17 mouse cellular contexts compared by ENCODE assay signal in the genomic region with DNA sequence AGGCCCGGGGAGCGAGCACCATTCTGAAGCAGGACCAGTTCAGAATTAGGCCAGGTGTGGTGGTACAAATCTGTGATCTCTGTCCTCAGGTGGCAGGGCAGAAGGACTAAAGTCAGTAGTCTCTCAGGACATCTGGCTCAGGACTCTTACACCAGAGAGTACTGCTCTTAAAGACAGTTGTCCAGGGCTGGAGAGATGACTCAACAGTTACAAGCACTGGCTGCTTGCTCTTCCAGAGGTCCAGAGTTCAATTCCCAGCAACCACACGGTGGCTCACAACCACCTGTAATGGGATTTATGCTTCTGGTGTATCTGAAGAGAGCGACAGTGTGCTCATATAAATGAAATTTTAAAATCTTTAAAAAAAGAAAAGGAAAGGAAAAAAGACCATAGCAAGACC. TPM values are rescaled to one million over a fixed set of nuclear protein-coding genes. Genes with fewer than 3 reads are reported as not detected.
DNase-seq lines count a peak whose midpoint lies in the region; TF ChIP-seq lines count a peak whose summit lies in the region.
"Had no signal": no experiment of that assay in that cellular context is flagged by ENCODE, and none has a peak within 500 bp of the region (broad histone marks: within the 10 kb centered on the region; RNA-seq: fewer than 3 reads in every experiment).

No protein-coding gene starts in this region.

- H3K4me3 ChIP-seq in kidney, adult 2 months (ENCODE audit: insufficient read depth, low read depth, low read length): no peak overlapping the region

- no peaks in the 10 kb centered on the region for H3K27me3 ChIP-seq in kidney, adult 2 months (replicated peaks; ENCODE audit: control insufficient read depth, insufficient read depth, low read length)
- H3K27me3 ChIP-seq: CH12.LX, Patski had no signal

- peaks cover 2% of the 10 kb centered on the region; the same call in 1 of the 2 replicates for H3K36me3 ChIP-seq in kidney, adult 2 months (ENCODE audit: control insufficient read depth, insufficient read depth, low read length)

- DNase-seq in kidney, adult 2 months: peak; percentile 65
- no peak for DNase-seq in kidney, postnatal 10 days
- DNase-seq in kidney, adult 9 months: peak; percentile 57
- no peak for DNase-seq in kidney, adult 18-20 months
- DNase-seq: adrenal gland, adult 2 months; adrenal gland, adult 8-10 months; adrenal gland, postnatal 10 days; adrenal gland, postnatal 14 days; adrenal gland, postnatal 25 days; adrenal gland, postnatal 36 days; B cell, adult 2 months; cerebellum, adult 11 months; cerebellum, adult 11-12 months; cerebellum, adult 18-20 months had no signal

- no peak for TF ChIP-seq CTCF in kidney, adult 2 months (conservative IDR thresholded peaks at IDR 0.05; ENCODE audit: insufficient read depth, insufficient read length, low read depth, low read length)

- whole genome bisulfite sequencing in kidney, adult 2 months: 76% methylated on average over 4 of the region's 4 CpGs

- TF ChIP-seq POLR2A in kidney, adult 2 months (IDR thresholded peaks at IDR 0.05; ENCODE audit: low read depth, low read length): no peak

- peaks cover 22% of the 10 kb centered on the region; the same call in 1 of the 2 replicates for H3K4me1 ChIP-seq in kidney, adult 2 months (ENCODE audit: control insufficient read depth, insufficient read depth, low read length)

- no peak overlapping the region for H3K27ac ChIP-seq in kidney, adult 2 months (ENCODE audit: insufficient read depth, low read depth, low read length)

RNA-seq across cellular contexts. Expression of a gene that starts 12.8 kb away (rescaled TPM):
- 280 and 340 TPM in 2 replicates for polyA plus RNA-seq in kidney, adult 2 months (2012; rRNA removed)
- polyA plus RNA-seq: G1E had no signal

RNA-seq across cellular contexts. Expression of a gene that starts 18.6 kb away (rescaled TPM):
- polyA plus RNA-seq in kidney, adult 2 months (2012; rRNA removed): 12.4 and 16.9 TPM in 2 replicates

RNA-seq across cellular contexts. Expression of a gene that starts 53.7 kb away (rescaled TPM):
- polyA plus RNA-seq in kidney, adult 2 months (2012; rRNA removed): 11.3 and 14.6 TPM in 2 replicates

RNA-seq across cellular contexts. Expression of a gene that starts 53.7 kb away (rescaled TPM):
- polyA plus RNA-seq in kidney, adult 2 months (2012; rRNA removed): 63.8 and 68.4 TPM in 2 replicates

Comparison
In these comparisons a context has a peak if more than half of its experiments do, and no peak if none do; other contexts are left out.
1. DNase-seq: peak in kidney, adult 2 months (single experiment) and kidney, adult 9 months (single experiment); none in kidney, postnatal 10 days (single experiment) and kidney, adult 18-20 months (single experiment).